Mouse (Mus musculus) embryonic facial prominence, embryonic 14.5 days (tissue): ENCODE measurements at regions not wholly inside any gene's neighbourhood (a gene's known extent, or its start where the extent isn't known, plus 50 kb on each side); places are given as distances from the start of the nearest gene placed in this dataset.

Experiments used
- ATAC-seq: fragments of 200-750 bp; cut with Nextera tagmentation; 2 replicates; pipeline ENCODE4 v1.8.0; 2017; ENCODE audit warnings: low read depth, moderate number of reproducible peaks, moderate TSS enrichment
- DNase-seq: peaks from one replicate; pipeline ENCODE4 v3.0.0-alpha.2; 2015; ENCODE audit warnings: low spot score
- H3K27ac ChIP-seq: fragments of 300-500 bp; sonication (generic); replicated peaks from 2 replicates; pipeline ENCODE4 v1.5.1; 2014; ENCODE audit warnings: low read depth, mild to moderate bottlenecking, low read length, moderate library complexity
- H3K27me3 ChIP-seq: fragments of 300-500 bp; sonication (generic); replicated peaks from 2 replicates; pipeline ENCODE4 v1.6.1; 2014; ENCODE audit warnings: low read length; ENCODE audit not compliant: control insufficient read depth, insufficient read depth
- H3K36me3 ChIP-seq: fragments of 300-500 bp; sonication (generic); 2 replicates; pipeline ENCODE4 v1.6.1; 2014; ENCODE audit warnings: low read length, mixed read lengths; ENCODE audit not compliant: control insufficient read depth, insufficient read depth
- H3K4me1 ChIP-seq: fragments of 300-500 bp; sonication (generic); 2 replicates; pipeline ENCODE4 v1.6.1; 2014; ENCODE audit warnings: antibody characterized with exemption, low read length; ENCODE audit not compliant: control insufficient read depth, insufficient read depth
- H3K4me2 ChIP-seq: fragments of 300-500 bp; sonication (generic); 2 replicates; pipeline ENCODE4 v1.6.1; 2014; ENCODE audit warnings: low read depth, mild to moderate bottlenecking, low read length, moderate library complexity, mixed read lengths
- H3K4me3 ChIP-seq: fragments of 300-500 bp; sonication (generic); 2 replicates; pipeline ENCODE4 v1.5.1; 2014; ENCODE audit warnings: low read depth, mild to moderate bottlenecking, low read length
- H3K9ac ChIP-seq: fragments of 300-500 bp; sonication (generic); 2 replicates; pipeline ENCODE4 v1.6.1; 2014; ENCODE audit warnings: low read depth, mild to moderate bottlenecking, low read length, moderate library complexity, mixed read lengths
- H3K9me3 ChIP-seq: fragments of 300-500 bp; sonication (generic); 2 replicates; pipeline ENCODE4 v1.6.1; 2016; ENCODE audit warnings: low read length; ENCODE audit not compliant: control insufficient read depth
- WGBS: fragments of 180-500 bp; shearing (Covaris S2); extraction: QIAGEN DNeasy Blood & Tissue Kit; methylation state at CpG from one replicate; pipeline ENCODE4 v1.1.7; 2014; 5-methylcytosine and 5-hydroxymethylcytosine counted together

DNA sequence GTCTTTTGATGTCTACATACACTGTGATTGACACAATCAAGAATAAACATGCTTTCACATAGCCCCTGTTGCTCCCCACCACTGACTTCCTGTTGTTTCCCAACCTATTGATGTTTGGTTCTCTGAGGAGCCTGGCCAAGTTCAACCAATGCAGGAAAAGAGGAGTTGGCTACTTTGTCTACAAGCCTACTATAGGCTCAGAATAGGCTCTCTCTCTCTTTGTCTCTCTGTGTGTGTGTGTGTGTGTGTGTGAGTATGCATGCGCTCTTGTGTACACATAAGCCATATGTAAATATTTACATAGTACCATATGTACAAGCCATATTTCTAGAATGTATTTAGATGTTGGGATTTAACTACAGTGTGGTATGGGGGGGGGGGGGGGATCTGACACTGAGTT is 222.6 kb downstream of the Tex36 start:
- DNase-seq (no peak), ATAC-seq (no peak)
- no peaks in the 10 kb centered on the region for H3K36me3 ChIP-seq
- H3K4me3 ChIP-seq = no peak overlapping the region
- no peak overlapping the region for H3K9ac ChIP-seq
- WGBS = 87% methylated on average over 1 of the region's 1 CpGs
- H3K4me1 ChIP-seq = no peaks in the 10 kb centered on the region; the same call in 1 of the 2 replicates
- H3K9me3 ChIP-seq = no peaks in the 10 kb centered on the region
- no peak overlapping the region for H3K4me2 ChIP-seq
- no peak overlapping the region for H3K27ac ChIP-seq
- H3K27me3 ChIP-seq = no peaks in the 10 kb centered on the region

DNA sequence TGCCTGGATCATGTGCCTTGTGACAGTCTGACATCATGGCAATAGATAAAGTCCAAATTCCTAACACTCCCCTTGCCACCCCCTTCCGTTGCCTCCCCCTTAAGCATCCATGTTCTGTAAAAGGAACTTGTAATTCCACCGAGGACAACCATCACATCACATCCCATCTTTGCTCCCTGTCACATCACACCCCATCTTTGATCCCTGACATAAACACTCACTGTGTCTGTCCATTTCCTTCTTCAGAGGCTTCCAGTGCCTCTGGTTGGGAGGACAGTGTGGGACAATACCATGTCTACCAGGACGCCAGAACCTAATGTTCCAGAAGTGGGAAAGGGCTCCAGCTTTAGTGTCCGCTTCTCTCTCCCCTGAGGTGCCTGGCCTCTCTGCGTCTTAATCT is 223.6 kb downstream of the Tex36 start:
- no peaks in the 10 kb centered on the region for H3K36me3 ChIP-seq
- 81% methylated on average over 5 of the region's 5 CpGs for WGBS
- no peak overlapping the region for H3K4me2 ChIP-seq
- no peak overlapping the region for H3K4me3 ChIP-seq
- no peaks in the 10 kb centered on the region; the same call in 1 of the 2 replicates for H3K4me1 ChIP-seq
- no peaks in the 10 kb centered on the region for H3K27me3 ChIP-seq
- no peak for DNase-seq
- ATAC-seq = no peak
- H3K9me3 ChIP-seq = no peaks in the 10 kb centered on the region
- no peak overlapping the region for H3K27ac ChIP-seq
- H3K9ac ChIP-seq = no peak overlapping the region; the same call in 1 of the 2 replicates

DNA sequence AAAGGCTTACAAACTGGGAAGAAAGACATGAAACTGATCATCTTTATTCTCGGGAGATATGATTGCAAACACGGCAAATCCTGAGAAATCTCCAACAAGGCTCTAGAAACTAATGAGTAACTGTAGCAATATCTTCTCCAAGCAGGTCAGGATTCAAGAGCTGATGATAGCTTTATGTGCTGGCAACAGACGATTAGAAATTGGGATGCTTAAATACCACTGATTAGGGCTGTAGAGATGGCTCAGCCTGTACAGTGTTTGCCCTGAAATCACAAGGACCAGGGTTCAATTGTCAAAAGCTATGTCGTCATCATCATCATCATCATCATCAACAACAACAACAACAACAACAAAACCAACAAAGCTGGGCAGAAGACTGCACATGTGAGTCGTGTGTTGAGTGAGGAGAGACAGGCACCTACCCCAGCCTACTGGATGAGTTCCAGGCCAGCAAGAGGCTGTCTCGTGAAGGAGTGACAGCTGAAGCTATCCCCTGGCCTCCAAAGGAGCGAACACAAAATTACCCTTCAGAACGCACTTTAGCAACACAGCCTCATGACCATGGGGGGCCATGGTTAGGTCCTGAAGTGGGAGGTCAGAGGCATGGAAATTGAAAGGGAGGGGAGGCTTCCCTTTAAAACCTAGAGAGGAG is 225.0 kb downstream of the Tex36 start:
- no peaks in the 10 kb centered on the region for H3K27me3 ChIP-seq
- H3K4me3 ChIP-seq = no peak overlapping the region
- H3K4me2 ChIP-seq = no peak overlapping the region
- 73% methylated on average over 8 of the region's 8 CpGs for WGBS
- no peaks in the 10 kb centered on the region for H3K36me3 ChIP-seq
- no peak for DNase-seq
- H3K9me3 ChIP-seq = no peaks in the 10 kb centered on the region
- no peak overlapping the region for H3K27ac ChIP-seq
- no peaks in the 10 kb centered on the region; the same call in 1 of the 2 replicates for H3K4me1 ChIP-seq
- H3K9ac ChIP-seq = no peak overlapping the region
- no peak for ATAC-seq

DNA sequence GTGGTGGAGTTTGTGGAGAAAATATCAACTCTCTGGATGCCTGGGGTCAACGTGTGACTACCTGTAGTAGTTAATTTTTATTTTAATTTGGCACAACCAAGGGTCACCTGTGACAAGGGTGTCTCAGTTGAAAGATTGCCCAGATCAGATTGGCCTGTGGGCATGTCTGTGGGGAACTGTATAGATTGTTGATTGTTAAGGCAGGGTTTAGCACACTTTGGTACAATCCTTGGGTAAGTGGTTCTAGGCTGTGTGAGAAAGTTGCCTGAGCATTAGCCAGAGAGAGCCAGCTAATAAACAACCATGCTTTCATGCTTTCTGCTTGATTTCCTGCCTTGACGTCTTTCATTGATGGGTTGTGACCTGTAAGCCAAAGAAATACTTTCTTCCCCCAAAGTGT is 229.3 kb downstream of the Tex36 start:
- Histone ChIP-seq H3K4me2 (no peak overlapping the region), H3K4me1 (no peaks in the 10 kb centered on the region), H3K9me3 (no peaks in the 10 kb centered on the region), H3K27me3 (no peaks in the 10 kb centered on the region), H3K9ac (no peak overlapping the region), H3K27ac (no peak overlapping the region), H3K4me3 (no peak overlapping the region), H3K36me3 (no peaks in the 10 kb centered on the region)
- ATAC-seq (no peak), DNase-seq (no peak)
- 47% methylated on average over 2 of the region's 2 CpGs for WGBS

DNA sequence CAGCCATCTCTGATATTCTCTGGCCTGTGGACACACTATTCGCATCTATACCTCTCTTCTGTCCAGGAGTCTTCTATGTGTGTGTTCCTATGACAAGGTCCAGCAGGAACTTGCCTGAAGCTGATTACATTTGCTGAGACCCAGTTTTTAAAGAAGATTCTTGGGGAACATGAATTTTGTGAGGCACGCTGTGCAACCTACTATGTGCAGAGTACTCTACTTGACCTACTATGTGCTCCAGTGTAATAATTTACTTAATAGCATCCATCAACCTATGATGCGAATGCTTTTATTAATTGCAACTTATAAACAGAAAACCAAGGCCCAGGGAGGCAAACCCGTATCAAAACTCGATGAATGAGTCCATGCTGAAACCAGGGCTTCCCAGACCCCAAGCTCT is 231.4 kb downstream of the Tex36 start:
- Histone ChIP-seq H3K4me3 (no peak overlapping the region), H3K9ac (no peak overlapping the region), H3K36me3 (no peaks in the 10 kb centered on the region), H3K27me3 (no peaks in the 10 kb centered on the region), H3K9me3 (no peaks in the 10 kb centered on the region), H3K4me2 (no peak overlapping the region), H3K4me1 (no peaks in the 10 kb centered on the region), H3K27ac (no peak overlapping the region)
- ATAC-seq (no peak), DNase-seq (no peak)
- 94% methylated on average over 5 of the region's 5 CpGs for WGBS

DNA sequence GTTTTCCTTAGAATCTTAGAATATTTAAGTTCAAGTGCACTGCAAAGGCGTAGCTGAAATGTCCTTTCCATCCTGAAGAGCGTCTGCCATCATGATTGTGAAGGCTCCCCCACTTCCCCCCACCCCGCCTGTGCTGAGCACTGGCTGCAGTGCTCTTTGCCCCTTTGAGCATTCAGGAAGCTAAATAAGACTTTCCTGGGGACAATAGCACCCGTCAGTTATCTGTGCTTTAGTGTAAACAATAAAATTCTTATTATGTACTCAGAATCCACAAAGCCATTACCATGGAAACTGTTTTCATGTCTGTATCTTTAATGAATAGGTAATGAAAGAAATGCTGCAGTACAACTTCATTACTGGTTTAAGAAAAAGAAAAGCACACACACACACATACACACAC is 237.4 kb downstream of the Tex36 start:
- 57% methylated on average over 4 of the region's 4 CpGs for WGBS
- Histone ChIP-seq H3K9ac (no peak overlapping the region), H3K36me3 (no peaks in the 10 kb centered on the region), H3K27me3 (no peaks in the 10 kb centered on the region), H3K27ac (no peak overlapping the region), H3K4me2 (no peak overlapping the region), H3K4me3 (no peak overlapping the region), H3K4me1 (no peaks in the 10 kb centered on the region), H3K9me3 (no peaks in the 10 kb centered on the region)
- ATAC-seq (no peak), DNase-seq (no peak)

DNA sequence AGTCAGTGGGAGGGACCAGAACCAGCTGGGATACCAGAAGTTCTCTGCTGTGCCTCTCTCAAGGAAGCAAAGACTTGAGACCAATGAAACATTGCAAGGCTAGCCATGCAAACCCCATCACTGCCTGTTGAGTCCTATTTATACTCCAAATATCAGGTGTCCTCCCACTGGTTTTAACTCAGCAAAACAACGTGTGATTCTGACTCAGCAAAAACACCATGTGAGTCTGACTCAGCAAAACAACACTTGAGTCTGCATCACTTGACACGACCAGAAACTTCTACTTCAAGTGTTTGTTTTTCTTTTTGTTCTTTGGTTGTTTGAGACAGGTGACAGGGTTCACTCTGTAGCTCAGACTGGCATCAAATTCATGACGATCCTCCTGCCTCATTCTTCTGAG is 204.6 kb upstream of the Ctbp2 start:
- no peaks in the 10 kb centered on the region for H3K36me3 ChIP-seq
- H3K9ac ChIP-seq = no peak overlapping the region
- 52% methylated on average over 3 of the region's 3 CpGs for WGBS
- no peaks in the 10 kb centered on the region for H3K9me3 ChIP-seq
- H3K27me3 ChIP-seq = no peaks in the 10 kb centered on the region
- H3K4me3 ChIP-seq = no peak overlapping the region
- no peak overlapping the region for H3K27ac ChIP-seq
- ATAC-seq (no peak), DNase-seq (no peak)
- H3K4me1 ChIP-seq = no peaks in the 10 kb centered on the region
- H3K4me2 ChIP-seq = no peak overlapping the region

DNA sequence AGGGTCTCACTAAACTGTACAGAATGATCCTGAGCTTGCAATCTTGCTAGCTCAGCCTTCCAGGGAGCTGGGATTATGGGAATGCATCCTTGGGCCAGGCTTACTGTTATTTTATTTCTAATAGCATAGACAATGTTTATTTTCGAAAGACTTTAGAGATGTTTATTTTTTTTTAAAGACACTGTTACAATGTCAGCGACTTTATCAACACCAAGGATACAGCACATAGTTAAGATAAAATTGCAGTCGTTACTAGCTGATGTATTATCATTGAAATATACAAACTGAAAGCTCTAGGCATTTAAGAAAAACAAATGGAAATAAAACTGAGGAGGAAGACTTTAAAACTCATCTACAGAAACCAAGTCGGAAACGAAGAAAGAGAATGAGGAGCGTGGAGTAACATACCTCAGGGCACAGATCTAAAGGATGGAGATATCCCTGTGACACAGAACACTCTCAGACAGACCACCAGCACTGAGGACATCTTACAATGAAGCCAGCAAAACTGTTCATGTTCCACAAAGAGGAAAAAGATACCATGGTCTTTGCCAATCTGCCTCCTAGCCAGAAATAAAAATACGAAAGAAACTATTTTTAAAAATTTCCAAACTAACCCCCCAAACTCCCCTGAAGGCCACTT is 201.5 kb upstream of the Ctbp2 start:
- ATAC-seq (no peak), DNase-seq (no peak)
- no peaks in the 10 kb centered on the region for H3K36me3 ChIP-seq
- H3K4me1 ChIP-seq = no peaks in the 10 kb centered on the region
- H3K9me3 ChIP-seq = no peaks in the 10 kb centered on the region
- H3K9ac ChIP-seq = no peak overlapping the region
- 74% methylated on average over 7 of the region's 7 CpGs for WGBS
- H3K4me3 ChIP-seq = no peak overlapping the region
- no peak overlapping the region for H3K27ac ChIP-seq
- H3K4me2 ChIP-seq = no peak overlapping the region
- H3K27me3 ChIP-seq = no peaks in the 10 kb centered on the region

DNA sequence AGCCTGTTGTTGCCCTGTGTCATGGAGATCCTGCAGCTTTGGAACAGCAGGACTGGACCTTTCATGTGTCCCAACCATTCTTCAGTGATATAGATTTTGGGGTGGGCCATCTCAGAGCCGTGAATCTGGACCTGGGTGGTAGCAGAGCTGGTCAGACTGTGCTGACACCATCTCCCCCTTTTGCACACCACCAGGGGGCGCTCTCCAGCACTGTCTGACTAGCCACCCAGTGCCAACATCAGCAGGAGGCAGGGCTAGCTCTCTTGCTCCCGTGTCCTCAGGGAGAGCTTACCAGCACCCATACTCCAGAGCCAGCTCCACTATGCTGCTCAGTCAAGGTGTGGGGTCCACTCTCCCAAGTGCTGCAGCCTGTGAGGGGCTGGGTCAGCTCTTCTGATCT is 199.8 kb upstream of the Ctbp2 start:
- H3K4me2 ChIP-seq = no peak overlapping the region
- H3K4me1 ChIP-seq = no peaks in the 10 kb centered on the region
- H3K36me3 ChIP-seq = no peaks in the 10 kb centered on the region
- H3K4me3 ChIP-seq = no peak overlapping the region
- no peak overlapping the region for H3K9ac ChIP-seq
- DNase-seq (no peak), ATAC-seq (no peak)
- WGBS = 77% methylated on average over 3 of the region's 3 CpGs
- no peak overlapping the region for H3K27ac ChIP-seq
- H3K27me3 ChIP-seq = no peaks in the 10 kb centered on the region
- no peaks in the 10 kb centered on the region for H3K9me3 ChIP-seq
